Mouse (Mus musculus): ENCODE measurements at regions not wholly inside any gene's neighbourhood (a gene's known extent, or its start where the extent isn't known, plus 50 kb on each side); places are given as distances from the start of the nearest gene placed in this dataset.
A peak's percentile ranks its signal among the peaks of the same experiment; 100 is the strongest.

DNA sequence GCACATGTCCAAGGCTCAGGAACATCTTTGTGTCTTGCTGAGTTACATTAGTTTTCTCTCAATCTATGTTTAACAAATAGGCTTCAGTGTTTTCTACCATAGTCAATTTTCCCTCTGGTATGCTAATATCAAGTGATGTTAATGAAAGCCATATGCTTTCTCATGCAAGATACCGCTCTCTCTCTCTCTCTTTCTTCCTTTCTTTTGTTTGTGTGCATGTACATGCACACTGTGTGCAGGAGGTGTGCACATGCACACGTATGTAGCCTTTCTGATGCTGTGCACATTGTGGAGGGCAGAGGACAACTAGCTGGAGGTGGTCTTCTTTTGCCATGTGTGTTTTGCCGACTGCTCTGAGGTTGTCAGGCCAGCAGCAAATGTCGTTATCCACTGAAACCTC lies 69.0 kb upstream of the Klf12 start:
- in situ Hi-C loops (cut with MboI; ENCODE audit: low pct_unique_long_range_greater_than_20kb) = no loop called here
- POLR2A ChIA-PET = interaction anchor here (1.2 kb wide), 1 partner anchor 9 kb away, joined by 3 read pairs; no protein-coding TSS in a partner anchor
- DNase-seq (ENCODE audit: low read depth, low spot score) (no peak), ATAC-seq (no peak)
- no peaks in the 10 kb centered on the region for H3K27me3 ChIP-seq
- no peak for TF ChIP-seq CTCF (IDR thresholded peaks at IDR 0.05)
- CTCF ChIA-PET = no interaction called here

DNA sequence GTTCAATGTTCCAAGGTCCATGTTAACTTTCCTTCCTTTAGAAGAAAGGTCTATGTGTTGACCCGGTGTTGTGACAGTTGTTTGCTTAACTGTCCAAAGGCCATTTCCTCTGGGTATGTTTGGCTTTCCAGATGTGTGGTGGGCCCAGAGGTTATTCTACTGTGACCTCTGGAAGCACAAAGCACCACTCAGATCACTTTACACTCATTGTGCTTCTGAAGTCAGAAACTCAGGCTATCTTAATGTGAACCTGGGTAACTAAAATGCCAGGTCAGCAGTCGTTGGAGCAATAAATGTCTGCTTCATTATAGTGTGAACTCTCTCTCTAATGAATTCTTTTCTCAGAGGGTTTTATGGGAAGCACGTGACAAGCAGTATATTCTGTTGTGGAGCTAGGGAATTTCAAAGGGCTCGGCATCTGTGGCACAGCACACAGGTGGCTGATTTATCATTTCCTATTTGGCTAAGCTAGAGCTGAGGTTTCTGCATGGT lies 68.5 kb upstream of the Klf12 start:
- no peak for TF ChIP-seq CTCF (IDR thresholded peaks at IDR 0.05)
- in situ Hi-C loops (cut with MboI; ENCODE audit: low pct_unique_long_range_greater_than_20kb) = no loop called here
- ChIA-PET CTCF (no interaction called here), POLR2A (interaction anchor here (1.2 kb wide), 1 partner anchor 10 kb away, joined by 3 read pairs; no protein-coding TSS in a partner anchor)
- no peak for ATAC-seq
- H3K27me3 ChIP-seq = no peaks in the 10 kb centered on the region
- DNase-seq (ENCODE audit: low read depth, low spot score) = peak; percentile 30

DNA sequence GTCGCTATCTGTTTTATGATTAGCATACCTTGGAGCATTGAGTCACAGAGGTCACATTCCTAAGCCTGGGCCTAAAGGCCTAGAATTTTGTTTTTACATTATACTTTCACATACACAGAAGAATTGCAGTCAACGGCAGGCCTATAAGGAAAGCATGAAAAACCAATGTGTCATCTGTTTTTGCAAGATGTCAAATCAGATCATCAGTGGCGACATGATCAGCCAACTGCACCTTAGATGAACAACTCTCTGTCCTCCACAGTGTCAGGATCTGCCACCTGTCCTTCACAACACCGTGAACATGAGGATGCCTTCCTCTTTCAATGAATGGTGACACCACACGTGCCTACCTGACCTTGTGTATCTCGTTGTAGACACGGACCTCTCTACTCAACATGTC lies 66.5 kb upstream of the Klf12 start:
- in situ Hi-C loops (cut with MboI; ENCODE audit: low pct_unique_long_range_greater_than_20kb) = no loop called here

DNA sequence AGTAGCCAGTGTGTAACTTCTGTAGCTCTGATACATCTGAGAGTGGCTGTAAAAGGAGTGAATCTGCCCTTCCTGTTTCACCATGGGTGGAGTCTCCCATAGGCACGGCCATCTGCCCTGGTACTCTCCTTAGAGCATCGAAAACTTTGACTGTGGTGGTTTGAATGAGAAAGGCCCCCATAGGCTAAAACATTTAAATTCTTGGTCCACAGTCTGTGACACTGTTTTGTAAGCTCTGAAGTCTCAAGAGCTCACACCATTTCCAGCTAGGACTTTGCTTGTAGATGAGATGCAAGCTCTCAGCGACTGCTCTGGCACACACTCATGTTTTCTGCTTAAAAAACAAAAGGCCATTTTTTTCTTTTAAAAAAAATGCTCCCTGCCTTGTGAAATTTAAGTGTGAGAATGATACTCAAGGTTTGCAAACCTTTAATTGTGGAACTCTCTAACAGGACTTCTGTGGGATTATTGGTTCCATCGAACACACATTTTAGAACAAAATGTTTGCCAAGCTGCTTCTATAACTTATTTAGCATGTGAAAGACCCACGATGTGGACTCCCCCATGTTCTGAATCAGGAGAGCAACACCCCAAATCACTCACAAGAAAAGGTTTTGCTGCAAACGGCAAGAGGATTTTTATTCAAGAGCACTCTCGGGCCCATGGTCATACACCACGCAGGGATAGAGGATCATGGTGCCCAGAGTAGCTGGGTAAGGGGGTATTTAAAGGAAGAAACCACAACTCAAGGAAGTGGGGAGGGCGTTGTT lies 65.7 kb upstream of the Klf12 start:
- ChIA-PET CTCF (no interaction called here), POLR2A (no interaction called here)
- ATAC-seq (no peak), DNase-seq (ENCODE audit: low read depth, low spot score) (no peak)
- in situ Hi-C loops (cut with MboI; ENCODE audit: low pct_unique_long_range_greater_than_20kb) = no loop called here
- TF ChIP-seq CTCF (IDR thresholded peaks at IDR 0.05) = no peak
- no peaks in the 10 kb centered on the region for H3K27me3 ChIP-seq

More for the DNA sequence above, 66.5 kb upstream of the Klf12 start:
- ChIA-PET CTCF (no interaction called here), POLR2A (no interaction called here)
- TF ChIP-seq CTCF (IDR thresholded peaks at IDR 0.05) = no peak
- DNase-seq (ENCODE audit: low read depth, low spot score) = no peak
- H3K27me3 ChIP-seq = no peaks in the 10 kb centered on the region
- no peak for ATAC-seq

DNA sequence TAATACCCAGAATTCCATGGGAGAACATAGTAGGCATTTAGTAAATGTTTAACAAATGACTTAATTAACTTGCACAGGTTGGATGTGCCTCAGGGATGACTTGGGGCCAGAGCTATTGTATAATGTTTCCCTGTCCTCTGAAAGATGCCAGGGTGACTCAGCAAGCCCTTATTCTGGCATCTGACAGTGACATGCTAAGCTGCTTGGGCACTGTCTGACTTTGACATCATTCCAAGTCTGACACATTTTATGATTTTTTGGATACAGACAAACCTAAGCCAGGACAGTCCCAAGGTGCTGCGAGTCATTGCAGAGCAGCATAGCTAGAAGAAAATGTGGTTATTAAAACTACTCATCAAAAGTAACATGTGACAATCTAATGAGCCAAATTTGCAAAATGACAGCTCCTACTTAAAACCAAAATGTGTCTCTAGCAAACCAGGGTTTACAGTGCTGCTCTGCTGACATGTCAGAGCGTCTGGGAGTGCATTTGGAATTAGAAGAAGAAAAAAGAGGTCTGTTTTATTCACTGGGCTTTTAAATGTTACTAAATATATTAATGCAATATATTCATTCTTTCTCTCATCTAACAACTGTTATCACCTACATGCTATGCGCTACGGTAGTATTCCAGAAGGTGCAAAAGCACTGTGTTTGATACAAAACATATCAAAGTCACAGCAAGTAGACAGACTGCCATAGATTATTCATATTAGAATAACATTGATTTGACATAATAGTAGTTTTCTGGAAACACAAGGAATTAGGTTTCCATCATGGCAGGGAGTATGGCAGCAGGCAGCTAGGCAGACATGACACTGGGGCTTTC lies 64.1 kb upstream of the Klf12 start:
- no peak for TF ChIP-seq CTCF (IDR thresholded peaks at IDR 0.05)
- ATAC-seq (peak; percentile 86), DNase-seq (ENCODE audit: low read depth, low spot score) (peak; percentile 58)
- CTCF ChIA-PET = no interaction called here
- in situ Hi-C loops (cut with MboI; ENCODE audit: low pct_unique_long_range_greater_than_20kb) = no loop called here
- no peaks in the 10 kb centered on the region for H3K27me3 ChIP-seq
- POLR2A ChIA-PET = no interaction called here

DNA sequence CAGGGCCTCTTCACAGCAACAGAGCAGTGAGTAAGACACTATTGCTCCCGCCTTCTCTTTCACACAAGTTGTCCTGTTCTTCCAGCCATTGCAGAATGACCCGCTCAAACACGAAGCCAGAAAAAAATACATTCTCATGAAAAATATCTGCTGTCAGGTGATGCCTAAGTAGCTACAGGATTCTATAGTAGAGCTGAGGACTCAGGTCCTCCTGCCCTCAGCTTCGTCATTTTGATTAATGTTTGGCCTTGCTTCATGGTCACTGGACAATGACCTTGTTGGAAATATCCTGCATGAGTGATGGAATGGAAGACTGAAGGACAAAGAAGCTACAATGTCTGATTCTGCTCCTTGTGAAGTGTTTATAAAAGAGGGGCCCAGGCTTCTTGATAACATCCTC lies 52.4 kb upstream of the Klf12 start:
- CTCF ChIA-PET = no interaction called here
- POLR2A ChIA-PET = no interaction called here
- no peak for DNase-seq (ENCODE audit: low read depth, low spot score)
- ATAC-seq = no peak
- in situ Hi-C loops (cut with MboI; ENCODE audit: low pct_unique_long_range_greater_than_20kb) = no loop called here
- no peak for TF ChIP-seq CTCF (IDR thresholded peaks at IDR 0.05)
- H3K27me3 ChIP-seq = peaks cover 7% of the 10 kb centered on the region
